Mouse (Mus musculus): ENCODE data around the gene 4933430I17Rik.

DNA sequence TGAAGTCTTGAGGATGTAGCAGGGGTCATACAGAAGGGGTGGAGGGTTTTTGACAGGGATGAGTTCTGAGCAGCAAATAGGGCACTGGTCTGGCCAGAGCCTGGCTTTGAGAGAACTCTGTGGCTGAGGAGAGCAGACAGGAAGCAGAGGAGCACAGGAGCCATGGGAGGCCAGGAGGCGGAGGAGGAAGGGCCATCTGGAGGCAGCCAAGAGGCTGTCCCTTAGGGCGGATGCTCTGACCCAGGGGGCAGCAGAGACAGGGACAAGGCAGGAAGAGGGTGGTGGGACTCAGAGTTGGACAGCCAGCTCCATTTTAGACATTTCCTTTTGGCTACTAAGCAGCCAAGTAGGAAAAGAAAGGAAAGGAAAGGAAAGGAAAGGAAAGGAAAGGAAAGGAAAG, 9.1 kb upstream of the 4933430I17Rik start:
- TF ChIP-seq CTCF (IDR thresholded peaks at IDR 0.05; ENCODE audit: low read depth, low read length) (no peak), TAL1 (conservative IDR thresholded peaks at IDR 0.05; ENCODE audit: low read depth, low read length) (no peak), POLR2AphosphoS5 (IDR thresholded peaks at IDR 0.05; ENCODE audit: insufficient replicate concordance, low read depth, low read length) (no peak), GATA2 (IDR thresholded peaks at IDR 0.05; ENCODE audit: borderline replicate concordance, low read depth, low read length) (no peak)
